Mouse (Mus musculus) thymus, adult 2 months (tissue): ENCODE results near the gene Hoxa5. TPM values are rescaled to one million over a fixed set of nuclear protein-coding genes. Genes with fewer than 3 reads are reported as not detected.

Experiments
- DNase-seq: peaks from one replicate; pipeline ENCODE4 v3.0.0; 2021
- H3K27ac ChIP-seq: fragments of 200-500 bp; 2 replicates; pipeline ENCODE4 v1.5.1; 2012; ENCODE audit warnings: low read length, control low read depth; ENCODE audit not compliant: control insufficient read depth, insufficient read depth
- H3K27me3 ChIP-seq: fragments of 200-500 bp; 2 replicates; pipeline ENCODE4 v1.6.1; 2012; ENCODE audit warnings: mild to moderate bottlenecking, low read length, moderate library complexity, mixed read lengths; ENCODE audit not compliant: control insufficient read depth, insufficient read depth
- H3K36me3 ChIP-seq: fragments of 200-500 bp; 2 replicates; pipeline ENCODE4 v1.6.1; 2012; ENCODE audit warnings: mild to moderate bottlenecking, low read length, moderate library complexity; ENCODE audit not compliant: control insufficient read depth, insufficient read depth
- H3K4me1 ChIP-seq: fragments of 200-500 bp; replicated peaks from 2 replicates; pipeline ENCODE4 v1.6.1; 2012; ENCODE audit warnings: low read length; ENCODE audit not compliant: control insufficient read depth, insufficient read depth
- H3K4me3 ChIP-seq: fragments of 200-500 bp; 2 replicates; pipeline ENCODE4 v1.5.1; 2012; ENCODE audit warnings: mild to moderate bottlenecking, low read length, control low read depth, moderate library complexity; ENCODE audit not compliant: control insufficient read depth, insufficient read depth
- CTCF ChIP-seq: fragments of 200-500 bp; IDR thresholded peaks from 2 replicates; pipeline ENCODE4 v1.5.1; 2012; ENCODE audit warnings: mild to moderate bottlenecking, control low read depth, low read length, moderate library complexity, borderline replicate concordance; ENCODE audit not compliant: control insufficient read depth, poor library complexity, insufficient read depth; ENCODE audit errors: extremely low read depth
- POLR2A ChIP-seq: fragments of 200-500 bp; IDR thresholded peaks from 2 replicates; pipeline ENCODE4 v1.6.1; 2012; ENCODE audit warnings: mild to moderate bottlenecking, low read length, control low read depth, moderate library complexity; ENCODE audit not compliant: control insufficient read depth, poor library complexity, insufficient read depth; ENCODE audit errors: extremely low read depth
- WGBS: fragments of 180-500 bp; shearing (Covaris S2); methylation state at CpG from one replicate; pipeline ENCODE4 v1.1.7; 2018; 5-methylcytosine and 5-hydroxymethylcytosine counted together
- polyA plus RNA-seq: library from polyadenylated mRNA; depleted of rRNA; stranded (reverse); fragments of >200 nt; gene quantifications from 2 replicates; pipeline ENCODE4 v1.2.3, GENCODE M21; 2012

The Hoxa5 gene
- polyA plus RNA-seq, 1 experiment = 1.1 TPM

- no peak overlapping the region for H3K27ac ChIP-seq
These were observed 30.2 kb upstream of the Hoxa5 start for GRCm38 (mm10) chr6:52234428-52235140.

GRCm38 (mm10) chr6:52233546-52234427 lies 29.4 kb upstream of the Hoxa5 start:
- no peak overlapping the region for H3K27ac ChIP-seq
- peaks cover 49% of the 10 kb centered on the region for H3K27me3 ChIP-seq
- H3K36me3 ChIP-seq = no peaks in the 10 kb centered on the region

More at GRCm38 (mm10) chr6:52234428-52235140, 30.2 kb upstream of the Hoxa5 start:
- TF ChIP-seq POLR2A = no peak
- TF ChIP-seq CTCF = no peak
- H3K36me3 ChIP-seq = no peaks in the 10 kb centered on the region
- WGBS = 4% methylated on average over 60 of the region's 68 CpGs
- H3K4me1 ChIP-seq = peaks cover 5% of the 10 kb centered on the region; the same call in 1 of the 2 replicates
- H3K4me3 ChIP-seq = no peak overlapping the region
- no peak for DNase-seq
- H3K27me3 ChIP-seq = peaks cover 47% of the 10 kb centered on the region

GRCm38 (mm10) chr6:52232984-52233545 lies 28.7 kb upstream of the Hoxa5 start:
- Histone ChIP-seq H3K36me3 (no peaks in the 10 kb centered on the region), H3K27me3 (peaks cover 49% of the 10 kb centered on the region), H3K27ac (no peak overlapping the region), H3K4me3 (no peak overlapping the region), H3K4me1 (peaks cover 5% of the 10 kb centered on the region; the same call in 1 of the 2 replicates)
- TF ChIP-seq CTCF (no peak), POLR2A (no peak)
- DNase-seq = no peak
- WGBS = 34% methylated on average over 23 of the region's 23 CpGs

More at GRCm38 (mm10) chr6:52233546-52234427, 29.4 kb upstream of the Hoxa5 start:
- Histone ChIP-seq H3K4me1 (peaks cover 5% of the 10 kb centered on the region; the same call in 1 of the 2 replicates), H3K4me3 (no peak overlapping the region)
- TF ChIP-seq CTCF = no peak
- no peak for TF ChIP-seq POLR2A
- DNase-seq = no peak
- WGBS = 6% methylated on average over 70 of the region's 70 CpGs

GRCm38 (mm10) chr6:52232568-52232965 lies 28.2 kb upstream of the Hoxa5 start:
- no peak overlapping the region for H3K27ac ChIP-seq
- WGBS = 4% methylated on average over 18 of the region's 18 CpGs
- H3K36me3 ChIP-seq = no peaks in the 10 kb centered on the region
- H3K4me1 ChIP-seq = peaks cover 5% of the 10 kb centered on the region; the same call in 1 of the 2 replicates
- H3K4me3 ChIP-seq = no peak overlapping the region
- no peak for DNase-seq
- TF ChIP-seq POLR2A (no peak), CTCF (no peak)
- H3K27me3 ChIP-seq = peaks cover 48% of the 10 kb centered on the region

- no peak for DNase-seq
- TF ChIP-seq POLR2A = no peak
- no peak for TF ChIP-seq CTCF
- Histone ChIP-seq H3K27ac (no peak overlapping the region), H3K27me3 (peaks cover 46% of the 10 kb centered on the region), H3K36me3 (no peaks in the 10 kb centered on the region), H3K4me3 (no peak overlapping the region), H3K4me1 (peaks cover 5% of the 10 kb centered on the region; the same call in 1 of the 2 replicates)
- WGBS = 11% methylated on average over 18 of the region's 18 CpGs
These were observed 27.6 kb upstream of the Hoxa5 start for GRCm38 (mm10) chr6:52231885-52232567.
